Comparison of ENCODE assay signal across 13 mouse cellular contexts in the genomic region with DNA sequence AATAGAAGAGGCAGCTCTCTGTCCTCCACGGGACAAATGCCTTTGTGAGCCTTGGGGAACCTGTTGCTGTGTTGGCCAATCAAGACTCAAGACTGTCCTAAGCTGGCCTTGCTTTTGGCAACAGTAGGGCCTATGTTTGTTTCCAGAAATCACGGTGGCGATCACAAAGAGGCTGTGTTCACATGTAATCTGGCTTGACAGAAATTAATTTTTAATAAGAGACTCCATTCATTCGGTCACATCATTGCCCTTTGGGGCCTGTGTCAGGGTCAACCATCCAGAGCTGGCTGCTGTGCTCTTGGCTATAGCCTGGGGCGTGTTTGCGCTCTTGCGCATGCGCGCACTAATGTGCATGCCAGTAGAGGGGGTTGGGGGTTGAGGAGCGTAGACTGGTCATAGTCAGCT. TPM values are rescaled to one million over a fixed set of nuclear protein-coding genes. Genes with fewer than 3 reads are reported as not detected.
A peak's percentile ranks its signal among the peaks of the same experiment; 100 is the strongest.
DNase-seq lines count a peak whose midpoint lies in the region; ATAC-seq lines count a peak whose summit lies in the region.
"Had no signal": no experiment of that assay in that cellular context is flagged by ENCODE, and none has a peak within 500 bp of the region (broad histone marks: within the 10 kb centered on the region; RNA-seq: fewer than 3 reads in every experiment).

No protein-coding gene starts in this region.

- H3K27ac ChIP-seq in heart, embryonic 15.5 days = peak overlapping the region; percentile 82
- H3K27ac ChIP-seq in neural tube, embryonic 13.5 days (replicated peaks) = no peak overlapping the region
- H3K27ac ChIP-seq in intestine, embryonic 15.5 days = no peak overlapping the region
- H3K27ac ChIP-seq: embryonic facial prominence, embryonic 13.5 days; lung, embryonic 15.5 days had no signal

- H3K9me3 ChIP-seq in heart, embryonic 15.5 days (replicated peaks) = no peaks in the 10 kb centered on the region
- no peaks in the 10 kb centered on the region for H3K9me3 ChIP-seq in neural tube, embryonic 13.5 days
- H3K9me3 ChIP-seq in intestine, embryonic 15.5 days = no peaks in the 10 kb centered on the region
- H3K9me3 ChIP-seq: embryonic facial prominence, embryonic 13.5 days; lung, embryonic 15.5 days had no signal

- peaks cover 40% of the 10 kb centered on the region for H3K4me1 ChIP-seq in heart, embryonic 15.5 days (replicated peaks)
- peaks cover 12% of the 10 kb centered on the region for H3K4me1 ChIP-seq in neural tube, embryonic 13.5 days (replicated peaks)
- no peaks in the 10 kb centered on the region for H3K4me1 ChIP-seq in intestine, embryonic 15.5 days (replicated peaks)

- H3K4me2 ChIP-seq in heart, embryonic 15.5 days = peak overlapping the region; percentile 48
- H3K4me2 ChIP-seq in neural tube, embryonic 13.5 days = no peak overlapping the region
- H3K4me2 ChIP-seq in intestine, embryonic 15.5 days (replicated peaks) = no peak overlapping the region
- H3K4me2 ChIP-seq: embryonic facial prominence, embryonic 13.5 days; lung, embryonic 15.5 days had no signal

- no peak for ATAC-seq in heart, embryonic 15.5 days (replicated peaks; ENCODE audit: insufficient number of reproducible peaks, insufficient read depth, low FRiP score, low read depth)
- peak; percentile 32; the same call in 1 of the 2 replicates for ATAC-seq in neural tube, embryonic 13.5 days (ENCODE audit: low read depth)
- ATAC-seq in intestine, embryonic 15.5 days = peak; percentile 68

- no peak overlapping the region; the same call in 1 of the 2 replicates for H3K4me3 ChIP-seq in heart, embryonic 15.5 days
- H3K4me3 ChIP-seq in neural tube, embryonic 13.5 days = no peak overlapping the region
- no peak overlapping the region for H3K4me3 ChIP-seq in intestine, embryonic 15.5 days (replicated peaks)
- H3K4me3 ChIP-seq: embryonic facial prominence, embryonic 13.5 days; lung, embryonic 15.5 days had no signal

- 76% methylated on average over 10 of the region's 10 CpGs for WGBS in heart, embryonic 15.5 days
- WGBS in neural tube, embryonic 13.5 days = 75% methylated on average over 10 of the region's 10 CpGs
- WGBS in intestine, embryonic 15.5 days = 89% methylated on average over 10 of the region's 10 CpGs

- H3K27me3 ChIP-seq in heart, embryonic 15.5 days = no peaks in the 10 kb centered on the region
- H3K27me3 ChIP-seq in neural tube, embryonic 13.5 days = 0 out of 2 replicates have a peak, but pooled peaks cover 7% of the 10 kb centered on the region
- no peaks in the 10 kb centered on the region for H3K27me3 ChIP-seq in intestine, embryonic 15.5 days (replicated peaks)
- H3K27me3 ChIP-seq: lung, embryonic 15.5 days had no signal

- H3K9ac ChIP-seq in heart, embryonic 15.5 days = no peak overlapping the region
- H3K9ac ChIP-seq in neural tube, embryonic 13.5 days = no peak overlapping the region
- no peak overlapping the region for H3K9ac ChIP-seq in intestine, embryonic 15.5 days
- H3K9ac ChIP-seq: embryonic facial prominence, embryonic 13.5 days; lung, embryonic 15.5 days had no signal

- DNase-seq in heart, adult 8-10 months (ENCODE audit: low spot score) = no peak
- DNase-seq in neural tube, embryonic 10.5 days (ENCODE audit: extremely low spot score, low spot score) = no peak
- peak; percentile 72 for DNase-seq in testis, postnatal 10 days (ENCODE audit: low spot score)
- DNase-seq in adrenal gland, postnatal 4 days (ENCODE audit: low spot score in 2 of 2) = no peak
- no peak for DNase-seq in adrenal gland, postnatal 10 days
- DNase-seq: kidney, postnatal 36 days; right cerebral cortex, postnatal 25 days; thymus, postnatal 14 days had no signal

- H3K36me3 ChIP-seq in heart, embryonic 15.5 days = no peaks in the 10 kb centered on the region
- no peaks in the 10 kb centered on the region for H3K36me3 ChIP-seq in neural tube, embryonic 13.5 days
- no peaks in the 10 kb centered on the region for H3K36me3 ChIP-seq in intestine, embryonic 15.5 days
- H3K36me3 ChIP-seq: embryonic facial prominence, embryonic 13.5 days; lung, embryonic 15.5 days had no signal

RNA-seq across cellular contexts. Expression of a gene that starts 21.0 kb away (rescaled TPM):
- polyA plus RNA-seq in heart, embryonic 15.5 days (2015; fragmentation: Nextera tagmentation; extraction: Ambion mirVana) = 34.9 and 40.4 TPM in 2 replicates
- 10 to 100 TPM; 12.9 to 18.7 (median 15.2) TPM for total RNA-seq in heart, adult 8-10 months (2022)
- 23.4 and 29.9 TPM in 2 replicates for polyA plus RNA-seq in neural tube, embryonic 13.5 days (2015; fragmentation: Nextera tagmentation; extraction: Ambion mirVana)
- polyA plus RNA-seq in intestine, embryonic 15.5 days (2015; fragmentation: Nextera tagmentation; extraction: Ambion mirVana) = 33.5 and 38.1 TPM in 2 replicates
- total RNA-seq in adrenal gland, postnatal 4 days (2021) = 100 to 1,000 TPM; 117 to 123 TPM
- total RNA-seq in adrenal gland, postnatal 10 days (2021) = 10 to 100 TPM; 90.0 to 93.5 TPM

Comparison
In these comparisons a context has a peak if more than half of its experiments do, and no peak if none do; other contexts are left out.
1. RNA of a gene that starts 21.0 kb away (total RNA-seq): 117 to 123 TPM in adrenal gland, postnatal 4 days and 90.0 to 93.5 TPM in adrenal gland, postnatal 10 days; 12.9 to 18.7 TPM in heart, adult 8-10 months; every median in the first group is over 4 times any median in the second.